ENCODE assay signal across 8 mouse cellular contexts in genomic region chr11:3287921-3288320, GRCm38 (mm10). TPM values are rescaled to one million over a fixed set of nuclear protein-coding genes. Genes with fewer than 3 reads are reported as not detected.
DNase-seq lines count a peak whose midpoint lies in the region; ATAC-seq and TF ChIP-seq lines count a peak whose summit lies in the region.

No protein-coding gene starts in this region.

- H3K27ac ChIP-seq in heart, embryonic 12.5 days (ENCODE audit: poor library complexity, severe bottlenecking), result no peak overlapping the region
- no peak overlapping the region for H3K27ac ChIP-seq in forebrain, embryonic 14.5 days (ENCODE audit: low read depth, low read length)
- H3K27ac ChIP-seq in kidney, postnatal 0 days, result peak overlapping the region; percentile 100
- H3K27ac ChIP-seq in midbrain, postnatal 0 days (ENCODE audit: low read depth, low read length), result no peak overlapping the region; the same call in 1 of the 2 replicates

- ATAC-seq in heart, embryonic 12.5 days (ENCODE audit: insufficient number of reproducible peaks, low FRiP score), result no peak
- no peak for ATAC-seq in forebrain, embryonic 14.5 days
- ATAC-seq in kidney, postnatal 0 days (replicated peaks; ENCODE audit: low FRiP score, low read depth), result no peak
- ATAC-seq in midbrain, postnatal 0 days (ENCODE audit: low FRiP score), result no peak
- ATAC-seq in inflammation-experienced regulatory T-cells, adult 6 months, result no peak

- H3K36me3 ChIP-seq in heart, embryonic 12.5 days, result no peaks in the 10 kb centered on the region
- no peaks in the 10 kb centered on the region for H3K36me3 ChIP-seq in forebrain, embryonic 14.5 days (ENCODE audit: control insufficient read depth, insufficient read depth, low read length)
- 0 out of 2 replicates have a peak, but pooled peaks cover under 1% of the 10 kb centered on the region for H3K36me3 ChIP-seq in kidney, postnatal 0 days (ENCODE audit: insufficient read depth, low read length)
- no peaks in the 10 kb centered on the region for H3K36me3 ChIP-seq in midbrain, postnatal 0 days (ENCODE audit: insufficient read depth, low read length)

- H3K9ac ChIP-seq in heart, embryonic 12.5 days, result peak overlapping the region; percentile 97; the same call in 1 of the 2 replicates
- H3K9ac ChIP-seq in forebrain, embryonic 14.5 days (ENCODE audit: low read length), result peak overlapping the region; percentile 97; the same call in 1 of the 2 replicates
- H3K9ac ChIP-seq in kidney, postnatal 0 days (ENCODE audit: low read depth, low read length), result peak overlapping the region; percentile 97
- 0 out of 2 replicates have a peak overlapping the region, but pooled peaks have one; percentile 84 for H3K9ac ChIP-seq in midbrain, postnatal 0 days (replicated peaks; ENCODE audit: low read length, poor library complexity, severe bottlenecking)

- peak overlapping the region; percentile 73; the same call in 1 of the 2 replicates for H3K4me3 ChIP-seq in heart, embryonic 12.5 days
- peak overlapping the region; percentile 85; the same call in 1 of the 2 replicates for H3K4me3 ChIP-seq in forebrain, embryonic 14.5 days (ENCODE audit: low read depth, low read length)
- no peak overlapping the region; the same call in 1 of the 2 replicates for H3K4me3 ChIP-seq in kidney, postnatal 0 days (replicated peaks; ENCODE audit: low read depth, low read length)
- H3K4me3 ChIP-seq in midbrain, postnatal 0 days (ENCODE audit: low read depth, low read length), result peak overlapping the region; percentile 79

- intact Hi-C loops in heart, postnatal 36 days (cut with DNase I), result no loop called here

- no peak for DNase-seq in heart, postnatal 36 days
- no peak for DNase-seq in forebrain, embryonic 14.5 days (ENCODE audit: low spot score)
- DNase-seq in kidney, postnatal 0 days (ENCODE audit: low spot score), result peak; percentile 54
- no peak for DNase-seq in midbrain, postnatal 0 days (ENCODE audit: low spot score)
- DNase-seq in cerebellum, adult 8-10 months, result no peak
- DNase-seq in layer of hippocampus, adult 11-12 months (ENCODE audit: low spot score), result no peak

- no peaks in the 10 kb centered on the region for H3K27me3 ChIP-seq in heart, embryonic 12.5 days (replicated peaks)
- H3K27me3 ChIP-seq in forebrain, embryonic 14.5 days (replicated peaks; ENCODE audit: control insufficient read depth, insufficient read depth, low read length), result no peaks in the 10 kb centered on the region
- no peaks in the 10 kb centered on the region for H3K27me3 ChIP-seq in kidney, postnatal 0 days (ENCODE audit: insufficient read depth, low read length)
- no peaks in the 10 kb centered on the region for H3K27me3 ChIP-seq in midbrain, postnatal 0 days (ENCODE audit: insufficient read depth, low read length)

- peak overlapping the region; percentile 99 for H3K4me2 ChIP-seq in heart, embryonic 12.5 days
- H3K4me2 ChIP-seq in forebrain, embryonic 14.5 days (ENCODE audit: low read length), result peak overlapping the region; percentile 99
- peak overlapping the region; percentile 96 for H3K4me2 ChIP-seq in kidney, postnatal 0 days (ENCODE audit: low read length)
- peak overlapping the region; percentile 100; the same call in 1 of the 2 replicates for H3K4me2 ChIP-seq in midbrain, postnatal 0 days (ENCODE audit: low read depth, low read length, poor library complexity, severe bottlenecking)

- 0 out of 2 replicates have a peak, but pooled peaks cover under 1% of the 10 kb centered on the region for H3K9me3 ChIP-seq in heart, embryonic 12.5 days (replicated peaks)
- no peaks in the 10 kb centered on the region for H3K9me3 ChIP-seq in forebrain, embryonic 14.5 days (replicated peaks; ENCODE audit: control insufficient read depth, low read length)
- no peaks in the 10 kb centered on the region for H3K9me3 ChIP-seq in kidney, postnatal 0 days (replicated peaks; ENCODE audit: low read length)
- no peaks in the 10 kb centered on the region for H3K9me3 ChIP-seq in midbrain, postnatal 0 days (ENCODE audit: low read length)

- 60% methylated on average over 5 of the region's 5 CpGs for WGBS in heart, embryonic 12.5 days
- WGBS in forebrain, embryonic 14.5 days, result 62% methylated on average over 5 of the region's 5 CpGs
- 52% methylated on average over 5 of the region's 5 CpGs for WGBS in kidney, postnatal 0 days
- 68% methylated on average over 5 of the region's 5 CpGs for WGBS in midbrain, postnatal 0 days

- peaks cover 17% of the 10 kb centered on the region for H3K4me1 ChIP-seq in heart, embryonic 12.5 days (replicated peaks)
- H3K4me1 ChIP-seq in forebrain, embryonic 14.5 days (ENCODE audit: control insufficient read depth, insufficient read depth, low read length), result peaks cover 9% of the 10 kb centered on the region
- peaks cover 3% of the 10 kb centered on the region; the same call in 1 of the 2 replicates for H3K4me1 ChIP-seq in kidney, postnatal 0 days (replicated peaks; ENCODE audit: insufficient read depth, low read length)
- peaks cover 3% of the 10 kb centered on the region; the same call in 1 of the 2 replicates for H3K4me1 ChIP-seq in midbrain, postnatal 0 days (ENCODE audit: insufficient read depth, low read length)

- no peak for TF ChIP-seq CTCF in kidney, postnatal 0 days (IDR thresholded peaks at IDR 0.05; ENCODE audit: low read depth)
- TF ChIP-seq CTCF in midbrain, postnatal 0 days (IDR thresholded peaks at IDR 0.05), result no peak

RNA-seq across cellular contexts. Expression of gene Patz1, which starts 0.8 kb away (rescaled TPM):
- polyA plus RNA-seq in heart, embryonic 12.5 days (2016; fragmentation: Nextera tagmentation; extraction: Ambion mirVana), result 35.6 and 39.5 TPM in 2 replicates
- total RNA-seq in heart, postnatal 36 days (2021), result 10 to 100 TPM; 24.9 to 31.0 TPM
- polyA plus RNA-seq in forebrain, embryonic 14.5 days (2014; fragmentation: Nextera tagmentation; extraction: Ambion mirVana), result 61.7 and 62.0 TPM in 2 replicates
- 47.8 and 51.0 TPM in 2 replicates for polyA plus RNA-seq in kidney, postnatal 0 days (2015; fragmentation: Nextera tagmentation; extraction: Ambion mirVana)
- 79.3 and 81.3 TPM in 2 replicates for total RNA-seq in midbrain, postnatal 0 days (2014; rRNA removed)
- 36.3 and 39.3 TPM in 2 replicates for polyA plus RNA-seq in midbrain, postnatal 0 days (2015; fragmentation: Nextera tagmentation; extraction: Ambion mirVana)
- 10 to 100 TPM; 15.5 to 19.6 (median 16.0) TPM for polyA plus RNA-seq in inflammation-experienced regulatory T-cells, adult 6 months (2017; shearing (Covaris generic))

RNA-seq across cellular contexts. Expression of gene Drg1, which starts 21.7 kb away (rescaled TPM):
- polyA plus RNA-seq in heart, embryonic 12.5 days (2016; fragmentation: Nextera tagmentation; extraction: Ambion mirVana), result 159 and 171 TPM in 2 replicates
- total RNA-seq in heart, postnatal 36 days (2021), result 10 to 100 TPM; 61.8 to 63.3 TPM
- 274 and 283 TPM in 2 replicates for polyA plus RNA-seq in forebrain, embryonic 14.5 days (2014; fragmentation: Nextera tagmentation; extraction: Ambion mirVana)
- polyA plus RNA-seq in kidney, postnatal 0 days (2015; fragmentation: Nextera tagmentation; extraction: Ambion mirVana), result 176 and 198 TPM in 2 replicates
- 80.6 and 93.1 TPM in 2 replicates for total RNA-seq in midbrain, postnatal 0 days (2014; rRNA removed)
- polyA plus RNA-seq in midbrain, postnatal 0 days (2015; fragmentation: Nextera tagmentation; extraction: Ambion mirVana), result 183 and 190 TPM in 2 replicates
- 100 to 1,000 TPM; 162 to 177 (median 172) TPM for polyA plus RNA-seq in inflammation-experienced regulatory T-cells, adult 6 months (2017; shearing (Covaris generic))

RNA-seq across cellular contexts. Expression of gene Pik3ip1, which starts 42.3 kb away (rescaled TPM):
- 20.2 and 21.3 TPM in 2 replicates for polyA plus RNA-seq in heart, embryonic 12.5 days (2016; fragmentation: Nextera tagmentation; extraction: Ambion mirVana)
- total RNA-seq in heart, postnatal 36 days (2021), result 10 to 100 TPM; 49.4 to 66.2 TPM
- 27.8 TPM in 2 replicates for polyA plus RNA-seq in forebrain, embryonic 14.5 days (2014; fragmentation: Nextera tagmentation; extraction: Ambion mirVana)
- polyA plus RNA-seq in kidney, postnatal 0 days (2015; fragmentation: Nextera tagmentation; extraction: Ambion mirVana), result 14.8 and 15.0 TPM in 2 replicates
- total RNA-seq in midbrain, postnatal 0 days (2014; rRNA removed), result 42.5 and 43.4 TPM in 2 replicates
- 34.7 and 37.5 TPM in 2 replicates for polyA plus RNA-seq in midbrain, postnatal 0 days (2015; fragmentation: Nextera tagmentation; extraction: Ambion mirVana)
- 10 to 100 TPM; 11.5 to 59.1 (median 35.3) TPM for polyA plus RNA-seq in inflammation-experienced regulatory T-cells, adult 6 months (2017; shearing (Covaris generic))
